Mouse (Mus musculus): ENCODE data around the gene Ndst4.

- TF ChIP-seq CTCF (IDR thresholded peaks at IDR 0.05; ENCODE audit: borderline replicate concordance, extremely low read depth, insufficient read depth, insufficient read length) (no peak), POLR2A (IDR thresholded peaks at IDR 0.05; ENCODE audit: borderline replicate concordance, extremely low read depth, insufficient read depth, insufficient read length, poor library complexity, severe bottlenecking) (no peak)
Observed at GRCm38 (mm10) chr3:125678924-125679323, 275.0 kb downstream of the Ndst4 start.

Measured in brain, embryonic 14.5 days (tissue).